Mouse (Mus musculus) cerebellum, postnatal 36 days (tissue): ENCODE measurements around the gene Ide.

Experiments
- DNase-seq, 2 experiments: peaks; one replicate each; pipeline ENCODE4 v3.0.0; 2021 to 2022; ENCODE audit warnings: mixed read lengths in 2 of 2

The Ide gene

GRCm38 (mm10) chr19:37337752-37338151, at the start of gene Ide:
Gene Ide (minus strand): TSS chr19:37337852.
- DNase-seq = no peak

GRCm38 (mm10) chr19:37386126-37386525, 48.5 kb upstream of the Ide start:
- DNase-seq = no peak

GRCm38 (mm10) chr19:37378816-37379215, 41.2 kb upstream of the Ide start:
- no peak for DNase-seq

GRCm38 (mm10) chr19:37377404-37377990, 39.8 kb upstream of the Ide start:
- no peak for DNase-seq

GRCm38 (mm10) chr19:37376841-37377240, 39.2 kb upstream of the Ide start:
- no peak for DNase-seq

- DNase-seq = peak; percentile 94 to 95
Observed at GRCm38 (mm10) chr19:37375755-37376615, 38.3 kb upstream of the Ide start, which contains the start of gene Kif11. Gene Kif11 (plus strand): TSS chr19:37376403.

- no peak for DNase-seq
Observed at GRCm38 (mm10) chr19:37374941-37375754, 37.5 kb upstream of the Ide start.

- no peak for DNase-seq
Observed at GRCm38 (mm10) chr19:37370356-37370755, 32.7 kb upstream of the Ide start.

- DNase-seq = no peak
Observed at GRCm38 (mm10) chr19:37369921-37370320, 32.3 kb upstream of the Ide start.

- DNase-seq = no peak
Observed at GRCm38 (mm10) chr19:37368990-37369389, 31.3 kb upstream of the Ide start.

GRCm38 (mm10) chr19:37363128-37363939, 25.7 kb upstream of the Ide start:
- no peak for DNase-seq

- DNase-seq = no peak
Observed at GRCm38 (mm10) chr19:37362545-37362944, 24.9 kb upstream of the Ide start.

GRCm38 (mm10) chr19:37360044-37360443, 22.4 kb upstream of the Ide start:
- DNase-seq = no peak

GRCm38 (mm10) chr19:37353331-37353730, 15.7 kb upstream of the Ide start:
- DNase-seq = no peak

GRCm38 (mm10) chr19:37352756-37353155, 15.1 kb upstream of the Ide start:
- DNase-seq = no peak

- no peak for DNase-seq
Observed at GRCm38 (mm10) chr19:37348952-37349351, 11.3 kb upstream of the Ide start.

- no peak for DNase-seq
Observed at GRCm38 (mm10) chr19:37348331-37348730, 10.7 kb upstream of the Ide start.

- no peak for DNase-seq
Observed at GRCm38 (mm10) chr19:37346258-37346657, 8.6 kb upstream of the Ide start.

GRCm38 (mm10) chr19:37343899-37344298, 6.2 kb upstream of the Ide start:
- no peak for DNase-seq

- DNase-seq = no peak
Observed at GRCm38 (mm10) chr19:37340931-37341330, 3.3 kb upstream of the Ide start.

GRCm38 (mm10) chr19:37340495-37340894, 2.8 kb upstream of the Ide start:
- DNase-seq = no peak

GRCm38 (mm10) chr19:37335392-37335791, 2.3 kb downstream of the Ide start:
- DNase-seq = no peak

- DNase-seq = no peak
Observed at GRCm38 (mm10) chr19:37333357-37333756, 4.3 kb downstream of the Ide start.
